Mouse (Mus musculus) thymus, adult 2 months (tissue): ENCODE results near the gene Prpf18.

Experiments
- CTCF ChIP-seq: fragments of 200-500 bp; IDR thresholded peaks from 2 replicates; pipeline ENCODE4 v1.5.1; 2012; ENCODE audit warnings: mild to moderate bottlenecking, control low read depth, low read length, moderate library complexity, borderline replicate concordance; ENCODE audit not compliant: control insufficient read depth, poor library complexity, insufficient read depth; ENCODE audit errors: extremely low read depth
- POLR2A ChIP-seq: fragments of 200-500 bp; IDR thresholded peaks from 2 replicates; pipeline ENCODE4 v1.6.1; 2012; ENCODE audit warnings: mild to moderate bottlenecking, low read length, control low read depth, moderate library complexity; ENCODE audit not compliant: control insufficient read depth, poor library complexity, insufficient read depth; ENCODE audit errors: extremely low read depth

DNA sequence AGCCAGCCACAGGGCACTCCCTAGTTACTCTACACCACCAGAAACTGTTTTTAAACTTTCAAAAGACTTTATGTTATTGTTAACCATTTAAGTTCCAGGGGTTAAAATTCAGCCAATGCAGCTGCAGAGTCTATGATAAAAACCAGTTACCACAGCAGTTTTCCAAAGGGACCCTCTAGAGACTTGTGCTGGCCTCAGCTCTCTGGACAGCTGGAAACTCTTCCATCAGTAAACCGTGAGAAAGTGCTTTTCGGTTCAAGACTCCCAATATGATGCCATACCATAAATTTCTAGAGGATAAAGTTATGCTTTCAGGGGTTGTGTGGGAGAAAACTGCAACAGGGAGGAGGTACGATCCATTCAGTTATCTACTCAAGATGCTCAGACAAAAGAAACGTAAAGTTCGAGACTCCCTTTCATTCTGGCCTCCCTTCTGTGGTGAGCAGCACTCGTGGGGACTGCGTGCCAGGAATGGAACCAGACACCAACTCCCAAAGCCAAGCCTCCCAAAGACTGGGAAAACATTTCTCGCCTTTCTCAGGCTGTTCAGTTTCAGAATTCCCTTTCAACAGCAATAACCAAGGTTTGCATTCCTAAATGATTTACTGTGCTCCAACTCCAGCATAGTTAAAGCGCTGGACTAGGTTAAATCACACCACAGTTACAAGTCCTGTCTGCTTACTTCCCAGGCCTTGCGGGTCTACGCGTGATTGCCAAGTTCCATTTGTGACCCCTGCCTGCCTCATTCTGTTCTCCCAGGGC is 31.1 kb downstream of the Prpf18 start:
- no peak for TF ChIP-seq CTCF
- no peak for TF ChIP-seq POLR2A
